Mouse (Mus musculus): ENCODE results near the gene Arl6.

DNA sequence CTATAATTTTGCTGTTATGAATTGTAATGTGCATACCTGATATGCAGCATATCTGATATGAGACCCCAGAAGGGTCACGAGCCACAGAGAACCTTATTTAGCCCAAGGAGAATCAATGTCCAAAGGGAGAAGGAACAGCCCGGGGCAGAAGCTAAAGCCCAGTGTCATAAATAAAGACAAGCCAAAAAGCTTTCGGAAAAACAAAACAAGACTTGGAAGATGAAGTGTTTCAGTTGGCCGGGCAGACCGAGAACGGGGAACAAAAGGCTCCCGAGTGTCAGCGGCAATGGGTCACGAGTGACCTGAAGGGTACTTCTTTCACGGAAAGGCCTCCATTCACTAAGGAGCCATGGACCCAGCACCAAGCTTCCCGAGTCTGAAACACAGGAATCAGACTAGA lies 65.2 kb downstream of the Arl6 start:
- TF ChIP-seq CTCF (IDR thresholded peaks at IDR 0.05; ENCODE audit: low read depth, low read length) (no peak), POLR2A (IDR thresholded peaks at IDR 0.05; ENCODE audit: borderline replicate concordance, low read depth, low read length) (no peak)

Measured in bone marrow macrophage, adult 2 months (primary cell).